Mouse (Mus musculus): ENCODE data around the gene Srsf5.
"Not testable (repeated sequence)": the region's sequence is repeated elsewhere in the genome, so short reads cannot be mapped to it uniquely, and the experiment has no call there.

Srsf5 gene

GRCm38 (mm10) chr12:80948202-80948601 is 2.9 kb downstream of the Srsf5 start:
- no peak for DNase-seq (ENCODE audit: low spot score in 2 of 2)

GRCm38 (mm10) chr12:80949603-80950002 is 4.3 kb downstream of the Srsf5 start:
- DNase-seq (ENCODE audit: low spot score in 2 of 2), result not testable (repeated sequence)

- DNase-seq (ENCODE audit: low spot score in 2 of 2), result no peak
Measured at GRCm38 (mm10) chr12:80951640-80952219, 6.4 kb downstream of the Srsf5 start.

- no peak for DNase-seq (ENCODE audit: low spot score in 2 of 2)
Measured at GRCm38 (mm10) chr12:80952526-80952925, 7.2 kb downstream of the Srsf5 start.

GRCm38 (mm10) chr12:80956039-80956438 is 10.7 kb downstream of the Srsf5 start:
- no peak for DNase-seq (ENCODE audit: low spot score in 2 of 2)

GRCm38 (mm10) chr12:80957961-80958360 is 12.7 kb downstream of the Srsf5 start:
- DNase-seq (ENCODE audit: low spot score in 2 of 2), result no peak

- DNase-seq (ENCODE audit: low spot score in 2 of 2), result no peak
Measured at GRCm38 (mm10) chr12:80962566-80962965, 17.3 kb downstream of the Srsf5 start.

GRCm38 (mm10) chr12:80966059-80966838 is 20.9 kb downstream of the Srsf5 start:
- DNase-seq (ENCODE audit: low spot score in 2 of 2), result no peak

- DNase-seq (ENCODE audit: low spot score in 2 of 2), result no peak
Measured at GRCm38 (mm10) chr12:80967918-80968317, 22.6 kb downstream of the Srsf5 start.

GRCm38 (mm10) chr12:80968605-80969004 is 23.3 kb downstream of the Srsf5 start, which contains the start of gene Slc10a1:
Gene Slc10a1, minus strand, starts transcription at chr12:80968705.
- DNase-seq (ENCODE audit: low spot score in 2 of 2), result no peak

- no peak for DNase-seq (ENCODE audit: low spot score in 2 of 2)
Measured at GRCm38 (mm10) chr12:80970181-80970705, 24.9 kb downstream of the Srsf5 start.

- DNase-seq (ENCODE audit: low spot score in 2 of 2), result no peak
Measured at GRCm38 (mm10) chr12:80971756-80972155, 26.5 kb downstream of the Srsf5 start.

- no peak for DNase-seq (ENCODE audit: low spot score in 2 of 2)
Measured at GRCm38 (mm10) chr12:80975939-80976671, 30.8 kb downstream of the Srsf5 start.

GRCm38 (mm10) chr12:80982326-80982725 is 37.0 kb downstream of the Srsf5 start:
- DNase-seq (ENCODE audit: low spot score in 2 of 2), result peak; percentile 73 to 84

- no peak for DNase-seq (ENCODE audit: low spot score in 2 of 2)
Measured at GRCm38 (mm10) chr12:80983695-80984094, 38.4 kb downstream of the Srsf5 start.

- no peak for DNase-seq (ENCODE audit: low spot score in 2 of 2)
Measured at GRCm38 (mm10) chr12:80986628-80987027, 41.3 kb downstream of the Srsf5 start.

- no peak for DNase-seq (ENCODE audit: low spot score in 2 of 2)
Measured at GRCm38 (mm10) chr12:80988286-80988685, 43.0 kb downstream of the Srsf5 start.

GRCm38 (mm10) chr12:80990901-80991445 is 45.7 kb downstream of the Srsf5 start:
- no peak for DNase-seq (ENCODE audit: low spot score in 2 of 2)

GRCm38 (mm10) chr12:80991806-80992205 is 46.5 kb downstream of the Srsf5 start:
- no peak for DNase-seq (ENCODE audit: low spot score in 2 of 2)

GRCm38 (mm10) chr12:80992540-80993122 is 47.3 kb downstream of the Srsf5 start:
- DNase-seq (ENCODE audit: low spot score in 2 of 2), result no peak

- DNase-seq (ENCODE audit: low spot score in 2 of 2), result no peak
Measured at GRCm38 (mm10) chr12:80993773-80994172, 48.5 kb downstream of the Srsf5 start.

- no peak for DNase-seq (ENCODE audit: low spot score in 2 of 2)
Measured at GRCm38 (mm10) chr12:80995326-80995725, 50.0 kb downstream of the Srsf5 start.
